Mouse (Mus musculus): ENCODE results near the gene Lcn9.

- TF ChIP-seq CTCF (IDR thresholded peaks at IDR 0.05; ENCODE audit: low read depth, low read length) (no peak), TAL1 (conservative IDR thresholded peaks at IDR 0.05; ENCODE audit: low read depth, low read length) (no peak), POLR2AphosphoS5 (IDR thresholded peaks at IDR 0.05; ENCODE audit: insufficient replicate concordance, low read depth, low read length) (no peak), GATA2 (IDR thresholded peaks at IDR 0.05; ENCODE audit: borderline replicate concordance, low read depth, low read length) (no peak), GATA1 (IDR thresholded peaks at IDR 0.05; ENCODE audit: borderline replicate concordance, low read length) (no peak)
These were observed 19.2 kb downstream of the Lcn9 start for GRCm38 (mm10) chr2:25842161-25842560.
